Mouse (Mus musculus) lung, postnatal 0 days (tissue): ENCODE results near the gene Cnot10. TPM values are rescaled to one million over a fixed set of nuclear protein-coding genes. Genes with fewer than 3 reads are reported as not detected.
A peak's percentile ranks its signal among the peaks of the same experiment; 100 is the strongest.

Source experiments
- ATAC-seq: fragments of 200-750 bp; cut with Nextera tagmentation; 2 replicates; pipeline ENCODE4 v1.8.0; 2017; ENCODE audit warnings: moderate library complexity
- DNase-seq: peaks from one replicate; pipeline ENCODE4 v3.0.0-alpha.2; 2016; ENCODE audit warnings: low spot score
- H3K27ac ChIP-seq: fragments of 300-500 bp; sonication (generic); 2 replicates; pipeline ENCODE4 v1.5.1; 2014; ENCODE audit warnings: antibody characterized with exemption, mild to moderate bottlenecking, low read length, mixed read lengths
- H3K27me3 ChIP-seq: fragments of 300-500 bp; sonication (generic); replicated peaks from 2 replicates; pipeline ENCODE4 v1.6.1; 2014; ENCODE audit warnings: low read length, mixed read lengths; ENCODE audit not compliant: insufficient read depth
- H3K36me3 ChIP-seq: fragments of 300-500 bp; sonication (generic); 2 replicates; pipeline ENCODE4 v1.6.1; 2014; ENCODE audit warnings: low read length, mixed read lengths; ENCODE audit not compliant: insufficient read depth
- H3K4me1 ChIP-seq: fragments of 300-500 bp; sonication (generic); 2 replicates; pipeline ENCODE4 v1.6.1; 2014; ENCODE audit warnings: antibody characterized with exemption, low read depth, low read length, mixed read lengths; ENCODE audit not compliant: insufficient read depth
- H3K4me2 ChIP-seq: fragments of 300-500 bp; sonication (generic); replicated peaks from 2 replicates; pipeline ENCODE4 v1.6.1; 2014; ENCODE audit warnings: low read depth, mild to moderate bottlenecking, low read length, moderate library complexity, mixed read lengths
- H3K4me3 ChIP-seq: fragments of 300-500 bp; sonication (generic); 2 replicates; pipeline ENCODE4 v1.5.1; 2014; ENCODE audit warnings: low read depth, low read length
- H3K9ac ChIP-seq: fragments of 300-500 bp; sonication (generic); replicated peaks from 2 replicates; pipeline ENCODE4 v1.6.1; 2014; ENCODE audit warnings: low read depth, mild to moderate bottlenecking
- H3K9me3 ChIP-seq: fragments of 300-500 bp; sonication (generic); 2 replicates; pipeline ENCODE4 v1.6.1; 2016; ENCODE audit warnings: low read length, mixed read lengths
- CTCF ChIP-seq: IDR thresholded peaks from 2 replicates; pipeline ENCODE4 v1.5.1; 2016; ENCODE audit warnings: antibody characterized with exemption, mild to moderate bottlenecking
- EP300 ChIP-seq: IDR thresholded peaks from 2 replicates; pipeline ENCODE4 v1.6.1; 2016; ENCODE audit warnings: antibody characterized with exemption, mild to moderate bottlenecking, control low read depth
- WGBS: fragments of 180-500 bp; shearing (Covaris S2); extraction: QIAGEN DNeasy Blood & Tissue Kit; methylation state at CpG from one replicate; pipeline ENCODE4 v1.1.7; 2014; 5-methylcytosine and 5-hydroxymethylcytosine counted together
- polyA plus RNA-seq: library from polyadenylated mRNA; unstranded; fragments of >200 nt; fragmentation: Nextera tagmentation; extraction: Ambion mirVana; gene quantifications from 2 replicates; pipeline ENCODE4 v1.2.1, GENCODE M21; 2015

Gene Cnot10
- polyA plus RNA-seq, 1 experiment from 2014 or later: 30.8 TPM

DNA sequence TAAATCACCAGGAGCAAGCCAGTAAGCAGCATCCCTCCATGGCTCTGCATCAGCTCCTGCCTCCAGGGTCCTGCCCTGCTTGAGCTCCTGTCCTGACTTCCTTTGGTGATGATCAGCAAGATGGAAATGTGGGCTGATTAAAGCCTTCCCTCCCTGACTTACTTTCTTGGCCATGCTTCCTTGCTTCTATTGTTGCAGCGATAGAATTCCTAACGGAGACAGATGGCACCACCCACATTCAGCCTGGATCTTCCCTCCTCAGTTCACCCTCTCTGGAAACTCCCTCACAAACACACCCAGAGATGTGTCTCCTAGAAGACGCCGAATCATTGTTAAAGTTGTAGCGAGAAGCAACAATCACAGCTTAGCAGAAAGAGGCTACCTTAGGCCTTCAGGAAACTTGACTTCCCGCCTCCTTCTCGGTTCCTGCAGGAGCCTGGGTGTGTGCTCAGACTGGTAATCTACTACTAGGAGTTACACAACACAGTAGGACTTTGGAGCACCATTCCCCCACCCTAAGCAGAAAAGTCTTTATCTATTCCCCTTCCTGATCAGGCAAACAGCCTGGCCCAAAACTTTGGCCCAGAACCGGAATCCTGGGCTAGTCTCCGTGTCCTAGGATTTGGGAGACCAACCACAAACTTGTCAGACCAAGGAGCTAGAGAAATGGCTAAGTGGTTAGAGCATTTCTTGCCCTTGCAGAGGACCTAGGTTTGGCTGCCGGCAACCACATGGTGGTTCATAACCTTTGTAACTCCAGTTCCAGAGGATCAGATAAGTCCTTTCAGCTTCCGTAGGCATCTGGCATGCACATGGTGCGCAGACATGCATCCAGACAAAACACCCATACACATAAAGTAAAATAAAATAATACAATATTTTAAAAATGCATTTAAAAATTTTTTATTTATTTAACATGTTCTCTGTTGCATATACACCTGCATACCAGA lies 6.8 kb upstream of the Cnot10 start:
- ATAC-seq (no peak), DNase-seq (no peak)
- 86% methylated on average over 12 of the region's 12 CpGs for WGBS
- no peak overlapping the region for H3K4me3 ChIP-seq
- TF ChIP-seq CTCF: no peak
- no peak for TF ChIP-seq EP300
- no peaks in the 10 kb centered on the region for H3K36me3 ChIP-seq
- no peaks in the 10 kb centered on the region for H3K27me3 ChIP-seq
- no peaks in the 10 kb centered on the region for H3K4me1 ChIP-seq
- H3K4me2 ChIP-seq: no peak overlapping the region
- H3K27ac ChIP-seq: no peak overlapping the region
- no peaks in the 10 kb centered on the region for H3K9me3 ChIP-seq
- H3K9ac ChIP-seq: no peak overlapping the region

DNA sequence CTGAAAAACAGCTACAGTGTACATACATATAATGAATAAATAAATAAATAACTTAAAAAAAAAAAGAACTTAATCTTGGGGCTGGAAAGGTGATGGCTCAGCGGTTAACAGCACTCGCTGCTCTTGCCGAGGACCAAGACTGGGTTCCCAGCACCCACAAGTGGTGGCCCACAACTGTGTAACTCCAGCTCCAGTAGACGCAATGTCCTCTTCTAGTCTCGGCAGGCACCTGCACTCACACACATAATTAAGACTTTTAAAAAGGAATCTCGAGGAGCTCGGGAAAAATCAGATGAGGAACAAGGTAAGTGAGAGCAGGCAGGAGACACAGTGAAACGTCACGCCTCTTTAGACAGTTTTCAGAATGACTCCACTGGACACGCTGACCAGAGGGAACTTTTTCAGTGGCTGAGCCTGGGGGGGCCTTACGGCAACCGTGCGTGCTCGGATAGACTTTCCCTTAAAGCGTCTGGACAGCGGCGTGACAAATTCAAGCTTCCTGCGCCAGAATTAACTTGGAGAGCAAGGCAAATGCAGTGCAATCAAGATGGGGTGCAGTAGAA lies 717 bp downstream of the Cnot10 start:
- DNase-seq (peak; percentile 25), ATAC-seq (no peak)
- 11% methylated on average over 18 of the region's 18 CpGs for WGBS
- no peaks in the 10 kb centered on the region for H3K4me1 ChIP-seq
- H3K9me3 ChIP-seq: no peaks in the 10 kb centered on the region
- H3K27ac ChIP-seq: peak overlapping the region; percentile 90
- H3K9ac ChIP-seq: peak overlapping the region; percentile 73
- no peaks in the 10 kb centered on the region for H3K36me3 ChIP-seq
- TF ChIP-seq EP300 (no peak), CTCF (no peak)
- H3K27me3 ChIP-seq: no peaks in the 10 kb centered on the region
- peak overlapping the region; percentile 83 for H3K4me2 ChIP-seq
- peak overlapping the region; percentile 74 for H3K4me3 ChIP-seq

DNA sequence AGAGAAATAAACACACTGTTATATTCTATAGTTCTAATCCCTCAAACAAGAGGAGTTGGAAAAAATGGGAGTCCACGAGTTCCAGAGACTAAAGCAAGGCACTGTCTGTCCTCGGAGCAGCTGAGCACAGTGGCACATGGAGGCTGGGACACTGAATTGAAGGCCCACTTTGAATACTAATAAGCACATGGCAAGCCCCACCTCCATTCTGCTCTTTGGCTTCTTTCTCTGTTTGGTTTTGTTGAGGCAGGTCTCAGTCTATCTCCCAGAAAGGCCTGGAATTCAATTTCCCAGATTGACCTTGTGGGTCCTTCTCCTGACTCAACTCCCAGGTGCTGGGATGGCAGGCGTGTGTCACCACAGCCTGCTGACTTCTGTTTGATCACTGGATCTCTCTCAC lies 3.2 kb downstream of the Cnot10 start:
- no peaks in the 10 kb centered on the region for H3K36me3 ChIP-seq
- H3K4me3 ChIP-seq: no peak overlapping the region
- WGBS: 86% methylated on average over 3 of the region's 3 CpGs
- ATAC-seq: no peak
- H3K9ac ChIP-seq: no peak overlapping the region
- no peak for DNase-seq
- H3K4me2 ChIP-seq: no peak overlapping the region
- TF ChIP-seq CTCF (no peak), EP300 (no peak)
- no peaks in the 10 kb centered on the region for H3K27me3 ChIP-seq
- H3K27ac ChIP-seq: no peak overlapping the region
- no peaks in the 10 kb centered on the region for H3K9me3 ChIP-seq
- peaks cover 2% of the 10 kb centered on the region; the same call in 1 of the 2 replicates for H3K4me1 ChIP-seq

DNA sequence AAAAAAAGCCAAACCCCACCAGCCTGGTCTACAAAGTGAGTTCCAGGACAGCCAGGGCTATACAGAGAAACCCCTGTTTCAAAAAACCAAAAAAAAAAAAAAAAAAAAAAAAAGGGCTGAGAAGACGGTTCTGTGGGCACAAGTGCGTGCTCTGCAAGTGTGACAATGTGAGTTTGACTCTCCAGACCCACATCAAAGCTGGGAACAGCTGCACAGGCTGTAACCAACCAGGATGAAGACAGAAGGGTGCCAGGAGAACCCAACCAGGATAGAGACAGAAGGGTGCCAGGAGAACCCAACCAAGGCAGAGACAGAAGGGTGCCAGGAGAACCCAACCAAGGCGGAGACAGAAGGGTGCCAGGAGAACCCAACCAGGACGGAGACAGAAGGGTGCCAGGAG lies 3.8 kb downstream of the Cnot10 start:
- H3K4me2 ChIP-seq: no peak overlapping the region
- ATAC-seq (no peak), DNase-seq (no peak)
- TF ChIP-seq CTCF (no peak), EP300 (no peak)
- H3K27ac ChIP-seq: no peak overlapping the region
- no peak overlapping the region for H3K9ac ChIP-seq
- no peaks in the 10 kb centered on the region for H3K36me3 ChIP-seq
- WGBS: 87% methylated on average over 4 of the region's 4 CpGs
- H3K27me3 ChIP-seq: no peaks in the 10 kb centered on the region
- H3K4me1 ChIP-seq: peaks cover 2% of the 10 kb centered on the region; the same call in 1 of the 2 replicates
- H3K4me3 ChIP-seq: no peak overlapping the region
- no peaks in the 10 kb centered on the region for H3K9me3 ChIP-seq

DNA sequence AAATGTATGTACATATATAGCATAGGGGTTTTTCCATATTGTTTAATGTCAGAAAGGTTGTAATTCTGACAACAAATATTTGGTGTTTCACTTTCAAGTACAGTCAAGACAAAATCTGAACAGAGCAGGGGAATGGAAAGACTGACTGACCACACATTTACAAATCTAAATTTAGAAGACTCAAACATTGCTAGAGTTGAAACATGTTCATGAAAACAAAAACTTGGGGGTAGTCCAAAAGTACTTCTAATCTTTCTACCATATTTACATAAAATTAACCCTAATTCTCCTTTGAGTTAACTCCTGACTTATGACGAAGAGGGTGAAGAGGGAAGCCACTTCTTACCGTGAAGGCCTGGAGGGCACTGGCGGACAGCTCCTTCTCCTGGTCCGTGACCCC lies 7.7 kb downstream of the Cnot10 start:
- WGBS: 43% methylated on average over 4 of the region's 4 CpGs
- Histone ChIP-seq H3K27ac (peak overlapping the region; percentile 40), H3K9me3 (no peaks in the 10 kb centered on the region), H3K27me3 (no peaks in the 10 kb centered on the region), H3K4me2 (no peak overlapping the region), H3K9ac (no peak overlapping the region), H3K4me1 (peaks cover 2% of the 10 kb centered on the region; the same call in 1 of the 2 replicates), H3K4me3 (no peak overlapping the region), H3K36me3 (0 out of 2 replicates have a peak, but pooled peaks cover 11% of the 10 kb centered on the region)
- DNase-seq (peak; percentile 65), ATAC-seq (no peak)
- TF ChIP-seq EP300 (no peak), CTCF (no peak)

DNA sequence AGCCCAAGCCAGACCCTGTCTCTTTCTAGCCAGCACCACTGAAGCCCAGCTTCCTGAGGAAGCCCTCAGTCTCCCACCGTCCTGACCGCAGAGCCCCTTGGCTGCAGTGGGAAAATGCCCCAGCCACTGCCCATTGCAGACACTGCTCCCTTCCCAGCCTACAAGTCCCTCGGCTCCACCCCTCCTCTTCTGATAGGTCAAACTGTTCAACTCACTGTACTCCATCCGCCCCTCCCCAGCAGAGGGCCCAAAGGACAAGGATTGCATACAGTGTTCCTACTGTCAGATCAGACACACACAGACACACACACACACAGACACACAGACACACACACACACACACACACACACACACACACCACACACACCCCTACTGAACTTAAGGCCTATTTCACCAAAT lies 13.3 kb downstream of the Cnot10 start:
- Histone ChIP-seq H3K9ac (no peak overlapping the region), H3K27me3 (no peaks in the 10 kb centered on the region), H3K4me1 (no peaks in the 10 kb centered on the region), H3K4me2 (no peak overlapping the region), H3K4me3 (no peak overlapping the region), H3K9me3 (no peaks in the 10 kb centered on the region), H3K36me3 (peaks cover 31% of the 10 kb centered on the region), H3K27ac (no peak overlapping the region)
- WGBS: 70% methylated on average over 4 of the region's 4 CpGs
- no peak for ATAC-seq
- DNase-seq: no peak
- TF ChIP-seq EP300: no peak
- no peak for TF ChIP-seq CTCF
